Mouse (Mus musculus) heart, embryonic 14.5 days (tissue): Measurements from ENCODE around the gene Gab1. TPM values are rescaled to one million over a fixed set of nuclear protein-coding genes. Genes with fewer than 3 reads are reported as not detected.

ENCODE experiments used
- ATAC-seq: fragments of 200-750 bp; cut with Nextera tagmentation; 2 replicates; pipeline ENCODE4 v1.8.0; 2017; ENCODE audit warnings: low read depth, moderate TSS enrichment; ENCODE audit not compliant: insufficient number of reproducible peaks, insufficient read depth, low FRiP score
- H3K27ac ChIP-seq, 2 experiments: fragments of 200-500 bp in 1 of 2; fragments of 300-500 bp in 1 of 2; sonication (generic) in 1 of 2; replicated peaks in 1 of 2; 2 replicates each; pipeline ENCODE4 v1.5.1; 2012 to 2014; ENCODE audit warnings: low read depth in 2 of 2, low read length in 2 of 2, control low read depth in 1 of 2, mild to moderate bottlenecking in 1 of 2, mixed read lengths in 1 of 2; ENCODE audit not compliant: control insufficient read depth in 1 of 2, insufficient read depth in 1 of 2
- H3K27me3 ChIP-seq: fragments of 300-500 bp; sonication (generic); 2 replicates; pipeline ENCODE4 v1.6.1; 2014; ENCODE audit warnings: mild to moderate bottlenecking, low read length, control low read depth; ENCODE audit not compliant: control insufficient read depth, insufficient read depth
- H3K36me3 ChIP-seq: fragments of 300-500 bp; sonication (generic); 2 replicates; pipeline ENCODE4 v1.6.1; 2014; ENCODE audit warnings: mild to moderate bottlenecking, control low read depth, low read length, mixed read lengths; ENCODE audit not compliant: control insufficient read depth, insufficient read depth
- H3K4me1 ChIP-seq, 2 experiments: fragments of 200-500 bp in 1 of 2; fragments of 300-500 bp in 1 of 2; sonication (generic) in 1 of 2; 2 replicates each; pipeline ENCODE4 v1.6.1; 2012 to 2014; ENCODE audit warnings: low read length in 2 of 2, control low read depth in 1 of 2, mixed read lengths in 1 of 2; ENCODE audit not compliant: control insufficient read depth in 2 of 2, insufficient read depth in 2 of 2
- H3K4me2 ChIP-seq: fragments of 300-500 bp; sonication (generic); 2 replicates; pipeline ENCODE4 v1.6.1; 2014; ENCODE audit warnings: mild to moderate bottlenecking, low read length
- H3K4me3 ChIP-seq, 2 experiments: fragments of 200-500 bp in 1 of 2; fragments of 300-500 bp in 1 of 2; sonication (generic) in 1 of 2; 2 replicates each; pipeline ENCODE4 v1.5.1; 2012 to 2014; ENCODE audit warnings: low read length in 2 of 2, mild to moderate bottlenecking in 2 of 2, control low read depth in 1 of 2, low read depth in 1 of 2, moderate library complexity in 1 of 2; ENCODE audit not compliant: control insufficient read depth in 1 of 2, insufficient read depth in 1 of 2
- H3K9ac ChIP-seq: fragments of 300-500 bp; sonication (generic); 2 replicates; pipeline ENCODE4 v1.6.1; 2014; ENCODE audit warnings: mild to moderate bottlenecking, low read length
- H3K9me3 ChIP-seq: fragments of 300-500 bp; sonication (generic); 2 replicates; pipeline ENCODE4 v1.6.1; 2016; ENCODE audit warnings: low read length, control low read depth; ENCODE audit not compliant: control insufficient read depth
- WGBS: fragments of 180-500 bp; shearing (Covaris S2); extraction: QIAGEN DNeasy Blood & Tissue Kit; methylation state at CpG from one replicate; pipeline ENCODE4 v1.1.7; 2014; 5-methylcytosine and 5-hydroxymethylcytosine counted together
- polyA plus RNA-seq: library from polyadenylated mRNA; unstranded; fragments of >200 nt; fragmentation: Nextera tagmentation; extraction: Ambion mirVana; gene quantifications from 2 replicates; pipeline ENCODE4 v1.2.1, GENCODE M21; 2014

Gene Gab1
- polyA plus RNA-seq, 1 experiment from 2014 or later = 44.4 TPM

GRCm38 (mm10) chr8:80818978-80819377 is 61.3 kb downstream of the Gab1 start:
- peak overlapping the region in 1 of 2 experiments; percentile 34; a peak in 1 of 4 replicates for H3K27ac ChIP-seq
- no peak overlapping the region for H3K4me3 ChIP-seq
- H3K9me3 ChIP-seq = no peaks in the 10 kb centered on the region
- H3K4me2 ChIP-seq = no peak overlapping the region
- peaks cover 32 to 79% of the 10 kb centered on the region in 2 experiments for H3K4me1 ChIP-seq
- 46% methylated on average over 6 of the region's 6 CpGs for WGBS
- ATAC-seq = no peak
- H3K9ac ChIP-seq = peak overlapping the region; percentile 11; the same call in 1 of the 2 replicates
- H3K36me3 ChIP-seq = peaks cover 3% of the 10 kb centered on the region; the same call in 1 of the 2 replicates
- no peaks in the 10 kb centered on the region for H3K27me3 ChIP-seq

GRCm38 (mm10) chr8:80817065-80817464 is 63.3 kb downstream of the Gab1 start:
- no peak overlapping the region for H3K4me2 ChIP-seq
- no peaks in the 10 kb centered on the region for H3K9me3 ChIP-seq
- ATAC-seq = no peak
- no peak overlapping the region for H3K9ac ChIP-seq
- peaks cover 3% of the 10 kb centered on the region; the same call in 1 of the 2 replicates for H3K36me3 ChIP-seq
- no peak overlapping the region for H3K27ac ChIP-seq
- no peaks in the 10 kb centered on the region for H3K27me3 ChIP-seq
- WGBS = 68% methylated on average over 2 of the region's 2 CpGs
- H3K4me1 ChIP-seq = peaks cover 34 to 81% of the 10 kb centered on the region in 2 experiments
- H3K4me3 ChIP-seq = no peak overlapping the region

- Histone ChIP-seq H3K27ac (peak overlapping the region in 1 of 2 experiments; percentile 97; a peak in 2 of 4 replicates), H3K36me3 (peaks cover 3% of the 10 kb centered on the region; the same call in 1 of the 2 replicates), H3K9ac (no peak overlapping the region), H3K4me1 (peaks cover 39 to 79% of the 10 kb centered on the region in 2 experiments), H3K4me2 (no peak overlapping the region), H3K27me3 (no peaks in the 10 kb centered on the region), H3K9me3 (no peaks in the 10 kb centered on the region), H3K4me3 (no peak overlapping the region)
- 48% methylated on average over 6 of the region's 6 CpGs for WGBS
- no peak for ATAC-seq
Measured at GRCm38 (mm10) chr8:80815179-80815578, 65.1 kb downstream of the Gab1 start.

- H3K9me3 ChIP-seq = no peaks in the 10 kb centered on the region
- peaks cover 3% of the 10 kb centered on the region; the same call in 1 of the 2 replicates for H3K36me3 ChIP-seq
- WGBS = 21% methylated on average over 13 of the region's 13 CpGs
- peak overlapping the region; percentile 48 for H3K4me2 ChIP-seq
- H3K27ac ChIP-seq = peak overlapping the region; percentile 77 to 97
- H3K4me3 ChIP-seq = no peak overlapping the region
- 0 out of 2 replicates have a peak overlapping the region, but pooled peaks have one; percentile 5 for H3K9ac ChIP-seq
- peaks cover 38 to 74% of the 10 kb centered on the region in 2 experiments for H3K4me1 ChIP-seq
- no peaks in the 10 kb centered on the region for H3K27me3 ChIP-seq
- ATAC-seq = peak; percentile 51
Measured at GRCm38 (mm10) chr8:80814087-80814791, 66.1 kb downstream of the Gab1 start.

- ATAC-seq = no peak
- Histone ChIP-seq H3K36me3 (peaks cover 3% of the 10 kb centered on the region; the same call in 1 of the 2 replicates), H3K4me3 (no peak overlapping the region), H3K9ac (no peak overlapping the region), H3K9me3 (no peaks in the 10 kb centered on the region), H3K4me2 (peak overlapping the region; percentile 48; the same call in 1 of the 2 replicates), H3K27me3 (no peaks in the 10 kb centered on the region), H3K4me1 (peaks cover 40 to 74% of the 10 kb centered on the region in 2 experiments), H3K27ac (peak overlapping the region; percentile 66 to 97)
- WGBS = 76% methylated on average over 5 of the region's 5 CpGs
Measured at GRCm38 (mm10) chr8:80813439-80813838, 66.9 kb downstream of the Gab1 start.

- Histone ChIP-seq H3K4me1 (peaks cover 42 to 78% of the 10 kb centered on the region in 2 experiments), H3K9me3 (no peaks in the 10 kb centered on the region), H3K27ac (peak overlapping the region; percentile 97 to 99), H3K4me2 (peak overlapping the region; percentile 52), H3K4me3 (no peak overlapping the region), H3K9ac (peak overlapping the region; percentile 63), H3K27me3 (no peaks in the 10 kb centered on the region), H3K36me3 (peaks cover 3% of the 10 kb centered on the region; the same call in 1 of the 2 replicates)
- ATAC-seq = peak; percentile 44
- WGBS = 8% methylated on average over 4 of the region's 4 CpGs
Measured at GRCm38 (mm10) chr8:80811591-80811991, 68.7 kb downstream of the Gab1 start.

- Histone ChIP-seq H3K9ac (peak overlapping the region; percentile 25), H3K27ac (peak overlapping the region; percentile 97 to 99), H3K36me3 (peaks cover 1% of the 10 kb centered on the region; the same call in 1 of the 2 replicates), H3K4me1 (peaks cover 44 to 82% of the 10 kb centered on the region in 2 experiments), H3K4me2 (peak overlapping the region; percentile 52), H3K9me3 (no peaks in the 10 kb centered on the region), H3K27me3 (no peaks in the 10 kb centered on the region), H3K4me3 (no peak overlapping the region)
- 29% methylated on average over 4 of the region's 4 CpGs for WGBS
- no peak for ATAC-seq
Measured at GRCm38 (mm10) chr8:80810916-80811315, 69.4 kb downstream of the Gab1 start.
